Comparison of ENCODE assay signal across 15 mouse cellular contexts in the genomic region with DNA sequence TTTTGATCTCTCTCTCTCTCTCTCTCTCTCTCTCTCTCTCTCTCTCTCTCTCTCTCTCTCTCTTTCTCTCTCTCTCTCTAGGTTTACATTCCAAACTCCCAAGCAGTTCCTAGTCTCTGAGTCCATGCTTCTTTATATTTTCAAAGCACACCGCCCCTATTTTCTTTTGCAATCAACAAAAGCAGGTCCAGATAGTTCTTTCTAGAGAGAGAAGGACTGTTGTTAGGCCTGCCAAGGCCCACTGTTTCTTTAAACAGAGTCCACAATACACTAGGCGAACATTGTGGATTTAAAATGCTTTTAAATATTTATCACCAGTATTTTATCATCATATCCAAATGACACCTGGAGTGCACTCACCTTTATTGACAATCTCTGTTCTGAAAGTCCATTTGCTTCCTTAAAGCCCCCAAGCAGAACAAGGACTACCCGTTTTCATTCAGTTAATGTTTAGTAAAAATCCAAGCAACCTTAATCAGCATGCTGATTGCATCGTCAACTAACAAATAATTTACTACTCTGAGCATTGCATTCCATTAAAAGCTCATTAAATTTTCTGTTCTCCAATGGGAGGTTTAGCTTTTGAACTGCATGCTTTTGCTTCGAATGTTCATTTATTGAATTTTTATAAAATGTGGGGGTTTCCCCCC.
A peak's percentile ranks its signal among the peaks of the same experiment; 100 is the strongest.
DNase-seq lines count a peak whose midpoint lies in the region; ATAC-seq and TF ChIP-seq lines count a peak whose summit lies in the region.
"Had no signal": no experiment of that assay in that cellular context is flagged by ENCODE, and none has a peak within 500 bp of the region (broad histone marks: within the 10 kb centered on the region; RNA-seq: fewer than 3 reads in every experiment).

No protein-coding gene starts in this region.

- H3K4me2 ChIP-seq in hindbrain, embryonic 14.5 days (replicated peaks), result peak overlapping the region; percentile 62
- peak overlapping the region; percentile 41 for H3K4me2 ChIP-seq in midbrain, embryonic 16.5 days (ENCODE audit: low read length)
- H3K4me2 ChIP-seq: heart, embryonic 15.5 days; liver, embryonic 11.5 days had no signal

- no peaks in the 10 kb centered on the region for H3K36me3 ChIP-seq in forebrain, embryonic 10.5 days (replicated peaks)
- H3K36me3 ChIP-seq in hindbrain, embryonic 14.5 days (replicated peaks; ENCODE audit: control insufficient read depth, insufficient read depth), result no peaks in the 10 kb centered on the region
- H3K36me3 ChIP-seq in midbrain, embryonic 16.5 days (ENCODE audit: control insufficient read depth, insufficient read depth, low read length), result no peaks in the 10 kb centered on the region
- no peaks in the 10 kb centered on the region for H3K36me3 ChIP-seq in thymus, adult 2 months (ENCODE audit: control insufficient read depth, insufficient read depth, low read length)
- H3K36me3 ChIP-seq: heart, embryonic 15.5 days had no signal

- ATAC-seq in hindbrain, embryonic 14.5 days (ENCODE audit: low FRiP score), result no peak
- no peak for ATAC-seq in midbrain, embryonic 16.5 days
- ATAC-seq in granulocyte monocyte progenitor cell, adult 5-6 weeks (replicated peaks; ENCODE audit: poor library complexity, severe bottlenecking), result no peak
- ATAC-seq: intestine, postnatal 0 days had no signal

- TF ChIP-seq POLR2A in thymus, adult 2 months (IDR thresholded peaks at IDR 0.05; ENCODE audit: control insufficient read depth, extremely low read depth, insufficient read depth, low read length, poor library complexity), result no peak

- no peaks in the 10 kb centered on the region for H3K9me3 ChIP-seq in forebrain, embryonic 10.5 days
- H3K9me3 ChIP-seq in hindbrain, embryonic 14.5 days (ENCODE audit: control insufficient read depth, low read length), result no peaks in the 10 kb centered on the region
- H3K9me3 ChIP-seq in midbrain, embryonic 16.5 days (replicated peaks; ENCODE audit: control insufficient read depth, low read length, poor library complexity, severe bottlenecking), result no peaks in the 10 kb centered on the region
- H3K9me3 ChIP-seq: heart, embryonic 15.5 days had no signal

- peaks cover 85% of the 10 kb centered on the region for H3K4me1 ChIP-seq in forebrain, embryonic 10.5 days
- H3K4me1 ChIP-seq in hindbrain, embryonic 14.5 days (replicated peaks; ENCODE audit: control insufficient read depth, insufficient read depth, low read length), result peaks cover 49% of the 10 kb centered on the region
- peaks cover 42% of the 10 kb centered on the region for H3K4me1 ChIP-seq in midbrain, embryonic 16.5 days (ENCODE audit: control insufficient read depth, insufficient read depth, low read length)
- no peaks in the 10 kb centered on the region for H3K4me1 ChIP-seq in thymus, adult 2 months (replicated peaks; ENCODE audit: control insufficient read depth, insufficient read depth, low read length)
- H3K4me1 ChIP-seq: heart, embryonic 15.5 days had no signal

- no peaks in the 10 kb centered on the region for H3K27me3 ChIP-seq in forebrain, embryonic 10.5 days (ENCODE audit: poor library complexity, severe bottlenecking)
- no peaks in the 10 kb centered on the region for H3K27me3 ChIP-seq in hindbrain, embryonic 14.5 days (ENCODE audit: control insufficient read depth, insufficient read depth, low read length)
- no peaks in the 10 kb centered on the region for H3K27me3 ChIP-seq in midbrain, embryonic 16.5 days (ENCODE audit: control insufficient read depth, insufficient read depth, low read depth, low read length)
- no peaks in the 10 kb centered on the region for H3K27me3 ChIP-seq in thymus, adult 2 months (ENCODE audit: control insufficient read depth, insufficient read depth, low read length)
- H3K27me3 ChIP-seq: heart, embryonic 15.5 days had no signal

- peak overlapping the region; percentile 91 for H3K27ac ChIP-seq in forebrain, embryonic 10.5 days
- H3K27ac ChIP-seq in hindbrain, embryonic 14.5 days, result peak overlapping the region; percentile 99
- H3K27ac ChIP-seq in midbrain, embryonic 16.5 days (ENCODE audit: low read length), result peak overlapping the region; percentile 86
- no peak overlapping the region for H3K27ac ChIP-seq in thymus, adult 2 months (ENCODE audit: control insufficient read depth, insufficient read depth, low read length)
- H3K27ac ChIP-seq: heart, embryonic 15.5 days had no signal

- 59% methylated on average over 5 of the region's 5 CpGs for WGBS in forebrain, embryonic 10.5 days
- WGBS in hindbrain, embryonic 14.5 days, result 22% methylated on average over 5 of the region's 5 CpGs
- 23% methylated on average over 5 of the region's 5 CpGs for WGBS in midbrain, embryonic 16.5 days
- WGBS in thymus, adult 2 months, result 90% methylated on average over 5 of the region's 5 CpGs

- peak; percentile 25 to 60 for DNase-seq in cerebellum, postnatal 10 days
- DNase-seq in cerebellum, adult 11 months, result no peak
- DNase-seq in forebrain, embryonic 10.5 days (ENCODE audit: extremely low spot score, low spot score), result no peak
- peak; percentile 70 for DNase-seq in hindbrain, embryonic 14.5 days (ENCODE audit: low spot score)
- DNase-seq in embryo, embryonic 9.5 days (ENCODE audit: extremely low spot score), result no peak
- DNase-seq in thymus, adult 2 months, result no peak
- DNase-seq: gastrocnemius, postnatal 36 days; lung, postnatal 14 days; thymus, postnatal 4 days had no signal

- no peak for TF ChIP-seq CTCF in thymus, adult 2 months (IDR thresholded peaks at IDR 0.05; ENCODE audit: borderline replicate concordance, control insufficient read depth, extremely low read depth, insufficient read depth, low read length, poor library complexity)

- H3K9ac ChIP-seq in hindbrain, embryonic 14.5 days, result peak overlapping the region; percentile 65
- H3K9ac ChIP-seq in midbrain, embryonic 16.5 days (ENCODE audit: low read depth, low read length), result peak overlapping the region; percentile 62
- H3K9ac ChIP-seq: heart, embryonic 15.5 days had no signal

- peak overlapping the region; percentile 12; the same call in 1 of the 2 replicates for H3K4me3 ChIP-seq in forebrain, embryonic 10.5 days
- H3K4me3 ChIP-seq in hindbrain, embryonic 14.5 days (replicated peaks; ENCODE audit: low read length), result peak overlapping the region; percentile 32
- H3K4me3 ChIP-seq in midbrain, embryonic 16.5 days (ENCODE audit: low read depth, low read length), result peak overlapping the region; percentile 17
- no peak overlapping the region for H3K4me3 ChIP-seq in thymus, adult 2 months (ENCODE audit: control insufficient read depth, insufficient read depth, low read length)
- H3K4me3 ChIP-seq: erythroblast, embryonic 14.5 days; heart, embryonic 15.5 days had no signal

Comparison
In these comparisons a context has a peak if more than half of its experiments do, and no peak if none do; other contexts are left out.
1. DNase-seq: peak in cerebellum, postnatal 10 days (2 of 2) and hindbrain, embryonic 14.5 days (single experiment); none in cerebellum, adult 11 months (single experiment), forebrain, embryonic 10.5 days (single experiment), embryo, embryonic 9.5 days (single experiment) and thymus, adult 2 months (single experiment).